ENCODE assay signal across 9 mouse cellular contexts in genomic region chr17:49150971-49151422, GRCm38 (mm10).
DNase-seq lines count a peak whose midpoint lies in the region; ATAC-seq and TF ChIP-seq lines count a peak whose summit lies in the region.
"Had no signal": no experiment of that assay in that cellular context is flagged by ENCODE, and none has a peak within 500 bp of the region (broad histone marks: within the 10 kb centered on the region; RNA-seq: fewer than 3 reads in every experiment).

No protein-coding gene starts in this region.

- no peak overlapping the region for H3K27ac ChIP-seq in limb, embryonic 14.5 days (replicated peaks; ENCODE audit: low read depth, low read length)
- H3K27ac ChIP-seq in limb, embryonic 10.5 days, result no peak overlapping the region
- H3K27ac ChIP-seq in kidney, adult 2 months (ENCODE audit: insufficient read depth, low read depth, low read length), result no peak overlapping the region
- no peak overlapping the region for H3K27ac ChIP-seq in liver, embryonic 11.5 days (ENCODE audit: low read depth, low read length)
- H3K27ac ChIP-seq: limb, embryonic 13.5 days had no signal

- no peaks in the 10 kb centered on the region for H3K36me3 ChIP-seq in limb, embryonic 14.5 days (ENCODE audit: control insufficient read depth, insufficient read depth, low read length)
- H3K36me3 ChIP-seq in limb, embryonic 10.5 days, result no peaks in the 10 kb centered on the region
- no peaks in the 10 kb centered on the region for H3K36me3 ChIP-seq in kidney, adult 2 months (ENCODE audit: control insufficient read depth, insufficient read depth, low read length)
- no peaks in the 10 kb centered on the region for H3K36me3 ChIP-seq in liver, embryonic 11.5 days (ENCODE audit: control insufficient read depth, insufficient read depth, low read length)
- H3K36me3 ChIP-seq: limb, embryonic 13.5 days had no signal

- H3K4me2 ChIP-seq in limb, embryonic 14.5 days (replicated peaks; ENCODE audit: low read depth, low read length, severe bottlenecking), result no peak overlapping the region
- no peak overlapping the region for H3K4me2 ChIP-seq in liver, embryonic 11.5 days
- H3K4me2 ChIP-seq: limb, embryonic 13.5 days had no signal

- no peak overlapping the region for H3K9ac ChIP-seq in limb, embryonic 14.5 days (ENCODE audit: low read depth, low read length, severe bottlenecking)
- no peak overlapping the region for H3K9ac ChIP-seq in liver, embryonic 11.5 days (ENCODE audit: low read depth, low read length)
- H3K9ac ChIP-seq: limb, embryonic 13.5 days had no signal

- no peaks in the 10 kb centered on the region for H3K9me3 ChIP-seq in limb, embryonic 14.5 days (ENCODE audit: control insufficient read depth, low read length)
- H3K9me3 ChIP-seq in limb, embryonic 10.5 days (replicated peaks), result no peaks in the 10 kb centered on the region
- H3K9me3 ChIP-seq in liver, embryonic 11.5 days (ENCODE audit: control insufficient read depth, low read length), result no peaks in the 10 kb centered on the region
- H3K9me3 ChIP-seq: limb, embryonic 13.5 days had no signal

- H3K27me3 ChIP-seq in limb, embryonic 14.5 days (ENCODE audit: control insufficient read depth, insufficient read depth, low read length), result no peaks in the 10 kb centered on the region
- H3K27me3 ChIP-seq in limb, embryonic 10.5 days (ENCODE audit: low read depth, poor library complexity, severe bottlenecking), result no peaks in the 10 kb centered on the region
- H3K27me3 ChIP-seq in kidney, adult 2 months (replicated peaks; ENCODE audit: control insufficient read depth, insufficient read depth, low read length), result no peaks in the 10 kb centered on the region
- H3K27me3 ChIP-seq in liver, embryonic 11.5 days (replicated peaks; ENCODE audit: control insufficient read depth, insufficient read depth, low read length), result no peaks in the 10 kb centered on the region
- H3K27me3 ChIP-seq: limb, embryonic 13.5 days had no signal

- peaks cover 4% of the 10 kb centered on the region for H3K4me1 ChIP-seq in limb, embryonic 14.5 days (ENCODE audit: control insufficient read depth, insufficient read depth, low read length)
- no peaks in the 10 kb centered on the region for H3K4me1 ChIP-seq in limb, embryonic 10.5 days
- no peaks in the 10 kb centered on the region for H3K4me1 ChIP-seq in kidney, adult 2 months (ENCODE audit: control insufficient read depth, insufficient read depth, low read length)
- no peaks in the 10 kb centered on the region for H3K4me1 ChIP-seq in liver, embryonic 11.5 days (replicated peaks; ENCODE audit: control insufficient read depth, insufficient read depth, low read length)

- 45% methylated on average over 3 of the region's 3 CpGs for WGBS in limb, embryonic 14.5 days
- WGBS in limb, embryonic 10.5 days, result 85% methylated on average over 3 of the region's 3 CpGs
- WGBS in kidney, adult 2 months, result 41% methylated on average over 3 of the region's 3 CpGs
- WGBS in liver, embryonic 11.5 days, result 57% methylated on average over 3 of the region's 3 CpGs

- intact Hi-C loops in left cerebral cortex, postnatal 4 days (cut with DNase I), result no loop called here

- no peak overlapping the region for H3K4me3 ChIP-seq in limb, embryonic 14.5 days (replicated peaks; ENCODE audit: low read length)
- no peak overlapping the region for H3K4me3 ChIP-seq in limb, embryonic 10.5 days
- no peak overlapping the region for H3K4me3 ChIP-seq in kidney, adult 2 months (ENCODE audit: insufficient read depth, low read depth, low read length)
- H3K4me3 ChIP-seq in liver, embryonic 11.5 days (ENCODE audit: low read depth, low read length), result no peak overlapping the region
- H3K4me3 ChIP-seq: limb, embryonic 13.5 days had no signal

- no peak for TF ChIP-seq POLR2A in limb, embryonic 14.5 days (IDR thresholded peaks at IDR 0.05; ENCODE audit: borderline replicate concordance, extremely low read depth, insufficient read depth, insufficient read length)
- no peak for TF ChIP-seq POLR2A in kidney, adult 2 months (IDR thresholded peaks at IDR 0.05; ENCODE audit: low read depth, low read length)

- TF ChIP-seq CTCF in kidney, adult 2 months (conservative IDR thresholded peaks at IDR 0.05; ENCODE audit: insufficient read depth, insufficient read length, low read depth, low read length), result no peak

- peak; percentile 20 for DNase-seq in limb, embryonic 14.5 days (ENCODE audit: low spot score)
- no peak for DNase-seq in limb, embryonic 10.5 days (ENCODE audit: low spot score)
- DNase-seq in cerebellum, postnatal 25 days, result peak; percentile 60 to 62
- peak; percentile 59 for DNase-seq in kidney, adult 2 months
- peak; percentile 51 for DNase-seq in left cerebral cortex, postnatal 4 days
- no peak for DNase-seq in adrenal gland, postnatal 25 days
- DNase-seq in adrenal gland, adult 2 months, result no peak
- no peak for DNase-seq in liver, embryonic 11.5 days (ENCODE audit: low spot score)

- no peak for ATAC-seq in limb, embryonic 14.5 days (ENCODE audit: low FRiP score, low read depth)
- no peak for ATAC-seq in liver, embryonic 11.5 days (replicated peaks; ENCODE audit: low FRiP score)

Comparison
In these comparisons a context has a peak if more than half of its experiments do, and no peak if none do; other contexts are left out.
1. DNase-seq: peak in limb, embryonic 14.5 days (single experiment), cerebellum, postnatal 25 days (2 of 2), kidney, adult 2 months (single experiment) and left cerebral cortex, postnatal 4 days (single experiment); none in limb, embryonic 10.5 days (single experiment), adrenal gland, postnatal 25 days (single experiment), adrenal gland, adult 2 months (single experiment) and liver, embryonic 11.5 days (single experiment).